Mouse (Mus musculus) layer of hippocampus, postnatal 25 days (tissue): ENCODE data around the gene Nrcam. TPM values are rescaled to one million over a fixed set of nuclear protein-coding genes. Genes with fewer than 3 reads are reported as not detected.
A peak's percentile ranks its signal among the peaks of the same experiment; 100 is the strongest.

Source experiments
- DNase-seq, 2 experiments: peaks; one replicate each; pipeline ENCODE4 v3.0.0; 2022; ENCODE audit warnings: mixed read lengths in 2 of 2, low spot score in 1 of 2; ENCODE audit errors: extremely low spot score in 1 of 2
- total RNA-seq, 2 experiments: library from RNA; stranded (reverse); gene quantifications; 2 replicates each; pipeline ENCODE4 v1.2.3; 2021

The Nrcam gene
- total RNA-seq, 2 experiments from 2014 or later = 499 to 527 TPM

- DNase-seq = no peak
Measured at GRCm38 (mm10) chr12:44501807-44502487, 173.3 kb downstream of the Nrcam start.

- no peak for DNase-seq
Measured at GRCm38 (mm10) chr12:44503737-44504136, 175.1 kb downstream of the Nrcam start.

- DNase-seq = no peak
Measured at GRCm38 (mm10) chr12:44508635-44509034, 179.9 kb downstream of the Nrcam start.

- DNase-seq = no peak
Measured at GRCm38 (mm10) chr12:44509406-44510104, 180.9 kb downstream of the Nrcam start.

- DNase-seq = no peak
Measured at GRCm38 (mm10) chr12:44515066-44515465, 186.4 kb downstream of the Nrcam start.

GRCm38 (mm10) chr12:44519440-44520141 lies 190.9 kb downstream of the Nrcam start:
- no peak for DNase-seq

GRCm38 (mm10) chr12:44521496-44521895 lies 192.8 kb downstream of the Nrcam start:
- DNase-seq = no peak

- DNase-seq = no peak
Measured at GRCm38 (mm10) chr12:44524621-44525565, 196.2 kb downstream of the Nrcam start.

- DNase-seq = no peak
Measured at GRCm38 (mm10) chr12:44528391-44529016, 199.8 kb downstream of the Nrcam start.

GRCm38 (mm10) chr12:44532337-44533113 lies 203.8 kb downstream of the Nrcam start:
- DNase-seq = no peak

GRCm38 (mm10) chr12:44534100-44534633 lies 205.5 kb downstream of the Nrcam start:
- DNase-seq = no peak

GRCm38 (mm10) chr12:44535623-44536022 lies 206.9 kb downstream of the Nrcam start:
- no peak for DNase-seq

GRCm38 (mm10) chr12:44547721-44548369 lies 219.2 kb downstream of the Nrcam start:
- DNase-seq = peak; percentile 65 to 92

GRCm38 (mm10) chr12:44548465-44548864 lies 219.8 kb downstream of the Nrcam start:
- DNase-seq = no peak

GRCm38 (mm10) chr12:44551614-44552013 lies 222.9 kb downstream of the Nrcam start:
- no peak for DNase-seq

- DNase-seq = no peak
Measured at GRCm38 (mm10) chr12:44554051-44554450, 225.4 kb downstream of the Nrcam start.

GRCm38 (mm10) chr12:44554808-44555207 lies 226.1 kb downstream of the Nrcam start:
- no peak for DNase-seq

GRCm38 (mm10) chr12:44560002-44560401 lies 231.3 kb downstream of the Nrcam start:
- DNase-seq = no peak
